Mouse (Mus musculus) intestine, postnatal 0 days (tissue): ENCODE measurements around the gene Slc29a2. TPM values are rescaled to one million over a fixed set of nuclear protein-coding genes. Genes with fewer than 3 reads are reported as not detected.

ENCODE experiments used
- ATAC-seq: fragments of 200-750 bp; cut with Nextera tagmentation; 2 replicates; pipeline ENCODE4 v1.8.0; 2017; ENCODE audit warnings: mild to moderate bottlenecking, moderate TSS enrichment, moderate library complexity
- H3K27ac ChIP-seq: fragments of 300-500 bp; sonication (generic); 2 replicates; pipeline ENCODE4 v1.5.1; 2014; ENCODE audit warnings: mild to moderate bottlenecking, low read depth, low read length, moderate library complexity
- H3K27me3 ChIP-seq: fragments of 300-500 bp; sonication (generic); replicated peaks from 2 replicates; pipeline ENCODE4 v1.6.1; 2014; ENCODE audit warnings: low read length, mixed read lengths; ENCODE audit not compliant: control insufficient read depth, insufficient read depth
- H3K36me3 ChIP-seq: fragments of 300-500 bp; sonication (generic); 2 replicates; pipeline ENCODE4 v1.6.1; 2014; ENCODE audit warnings: mild to moderate bottlenecking, moderate library complexity; ENCODE audit not compliant: control insufficient read depth, insufficient read depth
- H3K4me1 ChIP-seq: fragments of 300-500 bp; sonication (generic); replicated peaks from 2 replicates; pipeline ENCODE4 v1.6.1; 2014; ENCODE audit warnings: antibody characterized with exemption, low read length, mixed read lengths; ENCODE audit not compliant: control insufficient read depth, insufficient read depth
- H3K4me2 ChIP-seq: fragments of 300-500 bp; sonication (generic); replicated peaks from 2 replicates; pipeline ENCODE4 v1.6.1; 2014; ENCODE audit warnings: low read depth, mild to moderate bottlenecking, moderate library complexity
- H3K4me3 ChIP-seq: fragments of 300-500 bp; sonication (generic); 2 replicates; pipeline ENCODE4 v1.5.1; 2014; ENCODE audit warnings: low read depth, low read length
- H3K9ac ChIP-seq: fragments of 300-500 bp; sonication (generic); 2 replicates; pipeline ENCODE4 v1.6.1; 2014; ENCODE audit warnings: mild to moderate bottlenecking, low read depth, low read length
- H3K9me3 ChIP-seq: fragments of 300-500 bp; sonication (generic); 2 replicates; pipeline ENCODE4 v1.6.1; 2016; ENCODE audit warnings: mixed run types; ENCODE audit not compliant: control insufficient read depth
- CTCF ChIP-seq: sonication (generic); IDR thresholded peaks from 2 replicates; pipeline ENCODE4 v1.5.1; 2016; ENCODE audit warnings: low read depth, mild to moderate bottlenecking, control low read depth, antibody characterized with exemption, moderate library complexity
- whole genome bisulfite sequencing: fragments of 180-500 bp; shearing (Covaris S2); extraction: QIAGEN DNeasy Blood & Tissue Kit; methylation state at CpG from one replicate; pipeline ENCODE4 v1.1.7; 2014; 5-methylcytosine and 5-hydroxymethylcytosine counted together
- polyA plus RNA-seq: library from polyadenylated mRNA; unstranded; fragments of >200 nt; fragmentation: Nextera tagmentation; extraction: Ambion mirVana; gene quantifications from 2 replicates; pipeline ENCODE4 v1.2.1, GENCODE M21; 2015

Slc29a2 gene
- polyA plus RNA-seq, 1 experiment from 2014 or later = 1.3 TPM

GRCm38 (mm10) chr19:5071545-5072369 lies 48.1 kb downstream of the Slc29a2 start:
- Histone ChIP-seq H3K27ac (peak overlapping the region; percentile 63), H3K4me3 (peak overlapping the region; percentile 38), H3K9me3 (no peaks in the 10 kb centered on the region), H3K4me1 (no peaks in the 10 kb centered on the region), H3K9ac (0 out of 2 replicates have a peak overlapping the region, but pooled peaks have one; percentile 4), H3K36me3 (no peaks in the 10 kb centered on the region), H3K4me2 (peak overlapping the region; percentile 65), H3K27me3 (peaks cover 32% of the 10 kb centered on the region)
- peak; percentile 77 for ATAC-seq
- WGBS = 2% methylated on average over 40 of the region's 40 CpGs
- no peak for TF ChIP-seq CTCF

- peak; percentile 19; the same call in 1 of the 2 replicates for ATAC-seq
- Histone ChIP-seq H3K4me2 (peak overlapping the region; percentile 65), H3K36me3 (no peaks in the 10 kb centered on the region), H3K27me3 (peaks cover 24% of the 10 kb centered on the region), H3K9me3 (no peaks in the 10 kb centered on the region), H3K27ac (peak overlapping the region; percentile 6; the same call in 1 of the 2 replicates), H3K9ac (no peak overlapping the region), H3K4me1 (no peaks in the 10 kb centered on the region), H3K4me3 (peak overlapping the region; percentile 38)
- WGBS = 3% methylated on average over 20 of the region's 20 CpGs
- TF ChIP-seq CTCF = peak; percentile 12; the same call in 1 of the 2 replicates
Observed at GRCm38 (mm10) chr19:5072389-5073019, 48.8 kb downstream of the Slc29a2 start.

GRCm38 (mm10) chr19:5073028-5073427 lies 49.4 kb downstream of the Slc29a2 start:
- no peak overlapping the region for H3K27ac ChIP-seq
- TF ChIP-seq CTCF = peak; percentile 77
- H3K9me3 ChIP-seq = no peaks in the 10 kb centered on the region
- peak overlapping the region; percentile 65 for H3K4me2 ChIP-seq
- peak overlapping the region; percentile 38 for H3K4me3 ChIP-seq
- no peak for ATAC-seq
- H3K4me1 ChIP-seq = no peaks in the 10 kb centered on the region
- H3K9ac ChIP-seq = no peak overlapping the region
- 2% methylated on average over 15 of the region's 15 CpGs for WGBS
- H3K36me3 ChIP-seq = no peaks in the 10 kb centered on the region
- H3K27me3 ChIP-seq = peaks cover 21% of the 10 kb centered on the region

GRCm38 (mm10) chr19:5073518-5073917 lies 49.9 kb downstream of the Slc29a2 start:
- WGBS = 18% methylated on average over 5 of the region's 5 CpGs

DNA sequence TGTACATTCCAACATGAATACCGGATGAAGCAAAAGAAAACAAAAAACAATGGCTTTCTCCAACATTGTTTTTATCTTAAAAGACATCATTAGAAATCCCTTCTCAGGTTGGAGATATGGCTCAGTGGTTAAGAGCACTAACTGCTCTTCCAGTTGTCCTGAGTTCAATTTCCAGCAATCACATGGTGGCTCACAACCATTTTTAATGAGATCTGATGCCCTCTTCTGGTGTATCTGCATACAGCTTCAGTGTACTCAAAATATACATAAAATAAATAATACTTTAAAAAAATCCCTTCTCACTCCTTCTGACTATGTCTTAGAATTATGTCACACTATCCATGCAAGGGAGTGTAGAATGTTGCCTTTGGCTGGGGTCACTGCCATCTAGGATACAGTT lies 55.6 kb downstream of the Slc29a2 start:
- no peaks in the 10 kb centered on the region for H3K36me3 ChIP-seq
- H3K4me3 ChIP-seq = no peak overlapping the region
- H3K27me3 ChIP-seq = peaks cover 37% of the 10 kb centered on the region
- 100% methylated on average over 1 of the region's 1 CpGs for WGBS
- no peaks in the 10 kb centered on the region for H3K9me3 ChIP-seq
- ATAC-seq = no peak
- no peak overlapping the region for H3K9ac ChIP-seq
- TF ChIP-seq CTCF = peak; percentile 31; the same call in 1 of the 2 replicates
- H3K27ac ChIP-seq = no peak overlapping the region
- H3K4me1 ChIP-seq = no peaks in the 10 kb centered on the region
- no peak overlapping the region for H3K4me2 ChIP-seq

More at GRCm38 (mm10) chr19:5073518-5073917, 49.9 kb downstream of the Slc29a2 start:
- H3K9ac ChIP-seq = no peak overlapping the region
- no peak for ATAC-seq
- no peaks in the 10 kb centered on the region for H3K4me1 ChIP-seq
- TF ChIP-seq CTCF = no peak
- no peaks in the 10 kb centered on the region for H3K36me3 ChIP-seq
- peak overlapping the region; percentile 65 for H3K4me2 ChIP-seq
- H3K27ac ChIP-seq = no peak overlapping the region
- peaks cover 17% of the 10 kb centered on the region for H3K27me3 ChIP-seq
- no peaks in the 10 kb centered on the region for H3K9me3 ChIP-seq
- H3K4me3 ChIP-seq = peak overlapping the region; percentile 38; the same call in 1 of the 2 replicates

Other genes with a start within 250 kb of the Slc29a2 start
- 20.3 and 21.6 TPM in 2 replicates for gene Rbm4, start 230.0 kb upstream of the Slc29a2 start, polyA plus RNA-seq
- 18.4 and 19.5 TPM in 2 replicates for gene Gm21992, start 212.2 kb upstream of the Slc29a2 start, polyA plus RNA-seq
- 21.1 and 21.8 TPM in 2 replicates for gene Rbm14, start 212.2 kb upstream of the Slc29a2 start, polyA plus RNA-seq
- gene Ccs, start 184.5 kb upstream of the Slc29a2 start, polyA plus RNA-seq = 44.9 and 46.3 TPM in 2 replicates
- gene Ccdc87, start 184.5 kb upstream of the Slc29a2 start, polyA plus RNA-seq = not detected in 2 replicates
- 15.6 and 16.4 TPM in 2 replicates for gene Ctsf, start 168.7 kb upstream of the Slc29a2 start, polyA plus RNA-seq
- 0.47 and 0.56 TPM in 2 replicates for gene Actn3, start 146.0 kb upstream of the Slc29a2 start, polyA plus RNA-seq
- 7.6 and 9.1 TPM in 2 replicates for gene Zdhhc24, start 145.2 kb upstream of the Slc29a2 start, polyA plus RNA-seq
- 0.60 and 0.98 TPM in 2 replicates for gene Bbs1, start 117.2 kb upstream of the Slc29a2 start, polyA plus RNA-seq
- 59.2 and 60.0 TPM in 2 replicates for gene Dpp3, start 95.6 kb upstream of the Slc29a2 start, polyA plus RNA-seq
- 0.46 and 0.89 TPM in 2 replicates for gene Peli3, start 80.7 kb upstream of the Slc29a2 start, polyA plus RNA-seq
- gene Mrpl11, start 61.7 kb upstream of the Slc29a2 start, polyA plus RNA-seq = 73.7 and 78.1 TPM in 2 replicates
- 0.09 and 0.12 TPM in 2 replicates for gene Npas4, start 33.5 kb upstream of the Slc29a2 start, polyA plus RNA-seq
- 16.2 and 17.9 TPM in 2 replicates for gene B4gat1, start 15.0 kb downstream of the Slc29a2 start, polyA plus RNA-seq
- 0.56 TPM in 1 of 2 replicates, not detected in the other for gene AC124502.3, start 15.0 kb downstream of the Slc29a2 start, polyA plus RNA-seq
- 33.2 and 33.4 TPM in 2 replicates for gene Brms1, start 17.5 kb downstream of the Slc29a2 start, polyA plus RNA-seq
- 0.77 and 0.78 TPM in 2 replicates for gene Rin1, start 26.6 kb downstream of the Slc29a2 start, polyA plus RNA-seq
- 19.9 and 23.0 TPM in 2 replicates for gene Cd248, start 44.2 kb downstream of the Slc29a2 start, polyA plus RNA-seq
- gene Tmem151a, start 61.7 kb downstream of the Slc29a2 start, polyA plus RNA-seq = 4.0 TPM in 2 replicates
- gene Yif1a, start 64.7 kb downstream of the Slc29a2 start, polyA plus RNA-seq = 182 and 198 TPM in 2 replicates
- gene Cnih2, start 74.7 kb downstream of the Slc29a2 start, polyA plus RNA-seq = 5.6 and 5.8 TPM in 2 replicates
- 185 TPM in 2 replicates for gene Rab1b, start 83.2 kb downstream of the Slc29a2 start, polyA plus RNA-seq
- 8.0 and 9.1 TPM in 2 replicates for gene Klc2, start 94.7 kb downstream of the Slc29a2 start, polyA plus RNA-seq
- gene Pacs1, start 249.3 kb downstream of the Slc29a2 start, polyA plus RNA-seq = 6.2 and 6.6 TPM in 2 replicates